Mouse (Mus musculus): Measurements from ENCODE around the gene Brca1. TPM values are rescaled to one million over a fixed set of nuclear protein-coding genes. Genes with fewer than 3 reads are reported as not detected.

Brca1 gene
- polyA plus RNA-seq, 1 experiment from 2014 or later = 27.4 TPM

GRCm38 (mm10) chr11:101465101-101465868, 86.5 kb downstream of the Brca1 start:
- peak; percentile 58 for DNase-seq (ENCODE audit: extremely low spot score, low spot score)
- H3K27ac ChIP-seq = peak overlapping the region; percentile 83
- no peaks in the 10 kb centered on the region for H3K9me3 ChIP-seq
- H3K36me3 ChIP-seq (replicated peaks) = peaks cover 18% of the 10 kb centered on the region
- H3K4me1 ChIP-seq = peaks cover 87% of the 10 kb centered on the region
- WGBS = under 1% methylated on average over 51 of the region's 51 CpGs
- peak overlapping the region; percentile 83 for H3K4me3 ChIP-seq
- H3K27me3 ChIP-seq (ENCODE audit: poor library complexity, severe bottlenecking) = peaks cover 42% of the 10 kb centered on the region

DNA sequence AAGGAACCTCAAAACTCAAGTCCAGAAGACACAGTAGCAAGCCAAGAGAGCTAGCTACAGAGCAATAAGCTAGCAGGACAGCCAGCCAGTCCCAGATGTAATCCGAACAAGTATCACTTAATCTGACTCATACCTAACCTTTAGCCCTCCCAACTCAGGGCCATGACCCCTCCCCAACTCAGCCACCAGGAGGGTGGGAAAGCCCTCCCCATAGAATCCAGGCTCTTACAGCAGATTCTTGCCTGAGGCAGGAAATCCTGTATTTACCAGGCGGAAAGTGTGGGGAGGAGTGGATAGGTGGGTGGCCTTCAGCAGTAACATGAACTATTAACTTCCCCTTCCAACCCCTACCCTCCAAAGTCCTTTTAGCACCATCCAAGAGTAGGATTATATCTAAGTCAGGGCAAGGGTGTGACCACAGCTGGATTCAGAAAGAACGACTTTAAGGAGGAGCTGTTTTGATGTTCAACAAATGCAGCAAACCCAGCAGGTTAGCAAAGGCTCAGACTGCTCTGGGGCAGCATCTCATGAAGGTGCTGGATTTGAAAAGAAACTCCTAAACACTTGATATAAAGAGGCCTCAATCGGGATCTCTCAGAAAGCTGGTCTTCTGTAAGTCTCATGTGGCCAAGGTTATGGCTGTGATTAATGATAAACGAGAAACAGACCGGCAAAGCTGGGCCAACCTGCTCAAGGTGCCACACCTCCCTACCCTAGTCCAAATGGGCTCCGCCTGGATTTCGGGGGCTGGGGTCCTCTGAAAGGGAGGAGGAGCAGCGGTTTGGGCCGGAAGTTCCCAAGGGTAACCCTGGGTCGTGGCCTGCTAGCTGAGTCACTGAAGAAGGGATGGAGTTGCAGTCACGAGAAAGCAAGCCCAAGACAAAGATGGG, 87.3 kb downstream of the Brca1 start, which contains the start of gene Rnd2:
Gene Rnd2, plus strand, starts transcription at position 789 of the 890 bp plus-strand sequence.
- Histone ChIP-seq H3K36me3 (replicated peaks) (peaks cover 26% of the 10 kb centered on the region), H3K27ac (peak within 1 kb of the TSS; percentile 83), H3K4me1 (peaks cover 89% of the 10 kb centered on the region), H3K27me3 (ENCODE audit: poor library complexity, severe bottlenecking) (peaks cover 37% of the 10 kb centered on the region), H3K4me3 (peak within 1 kb of the TSS; percentile 83), H3K9me3 (no peaks in the 10 kb centered on the region)
- DNase-seq (ENCODE audit: extremely low spot score, low spot score) = no peak
- WGBS = 12% methylated on average over 12 of the region's 12 CpGs

DNA sequence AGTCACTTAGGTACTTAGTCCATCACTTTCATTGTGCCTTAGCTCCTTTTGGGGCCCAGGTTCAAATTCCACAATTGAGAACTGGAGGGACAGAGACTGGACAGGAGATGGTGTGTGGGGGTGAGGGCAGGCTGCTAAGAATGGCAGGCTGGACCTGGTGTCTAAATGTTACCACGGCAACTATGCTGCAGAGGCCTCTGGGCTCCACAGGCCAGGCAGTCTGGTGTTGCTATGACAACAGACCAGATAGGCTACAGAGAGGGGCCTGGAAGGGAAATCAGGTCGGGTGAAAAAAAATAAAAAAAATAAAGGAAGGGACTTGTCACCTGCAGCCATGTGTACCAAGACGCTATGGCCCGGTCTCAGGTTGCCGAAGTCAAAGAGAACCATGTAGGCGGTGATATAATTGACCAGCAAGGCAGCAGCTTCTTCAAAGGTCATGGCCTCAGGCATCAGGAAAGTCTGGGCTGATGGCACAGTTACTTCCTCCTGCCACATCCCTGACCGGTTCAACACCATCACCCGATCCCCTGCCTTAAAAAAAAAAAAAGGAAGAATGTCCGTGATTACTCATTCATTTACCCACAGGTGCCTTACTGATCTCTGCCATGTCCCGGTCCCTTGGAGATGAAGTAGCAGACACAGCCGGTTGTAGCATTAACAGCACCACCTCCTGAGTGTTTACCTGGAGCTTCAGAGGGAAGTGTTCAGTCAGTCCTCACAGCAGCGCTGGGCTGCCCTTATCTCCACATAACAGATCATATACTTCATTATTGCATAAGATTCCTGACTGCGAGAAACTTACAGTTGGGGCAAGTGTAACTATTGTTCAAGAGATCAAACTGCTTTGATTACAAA, 88.9 kb downstream of the Brca1 start:
- Histone ChIP-seq H3K4me1 (peaks cover 85% of the 10 kb centered on the region), H3K27ac (peak overlapping the region; percentile 75), H3K4me3 (peak overlapping the region; percentile 26), H3K36me3 (replicated peaks) (peaks cover 42% of the 10 kb centered on the region), H3K27me3 (ENCODE audit: poor library complexity, severe bottlenecking) (peaks cover 29% of the 10 kb centered on the region), H3K9me3 (no peaks in the 10 kb centered on the region)
- WGBS = 46% methylated on average over 13 of the region's 13 CpGs
- DNase-seq (ENCODE audit: extremely low spot score, low spot score) = no peak

DNA sequence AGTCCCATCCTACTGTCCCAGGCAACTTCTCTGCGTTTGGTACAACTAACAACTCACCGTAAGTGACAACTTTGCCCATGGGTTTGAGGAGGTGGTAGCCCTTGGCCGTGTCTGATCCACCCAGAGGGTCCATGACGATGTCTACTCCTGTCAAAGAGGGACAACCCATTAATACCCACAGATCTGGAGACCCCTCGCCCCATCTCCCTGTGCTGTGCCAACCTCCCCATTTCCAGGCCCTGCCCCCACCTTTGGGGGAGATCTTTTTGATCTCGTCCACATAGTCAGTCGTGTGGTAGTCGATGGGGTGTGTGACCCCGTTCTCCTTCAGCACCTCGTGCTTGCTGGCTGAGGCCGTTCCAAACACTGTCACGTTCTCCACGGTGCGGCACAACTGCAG, 89.6 kb downstream of the Brca1 start:
- Histone ChIP-seq H3K36me3 (replicated peaks) (peaks cover 42% of the 10 kb centered on the region), H3K27me3 (ENCODE audit: poor library complexity, severe bottlenecking) (peaks cover 28% of the 10 kb centered on the region), H3K27ac (peak overlapping the region; percentile 75), H3K9me3 (no peaks in the 10 kb centered on the region), H3K4me3 (peak overlapping the region; percentile 26), H3K4me1 (peaks cover 78% of the 10 kb centered on the region)
- DNase-seq (ENCODE audit: extremely low spot score, low spot score) = no peak
- 88% methylated on average over 14 of the region's 14 CpGs for WGBS

- DNase-seq (ENCODE audit: extremely low spot score, low spot score) = no peak
- no peaks in the 10 kb centered on the region for H3K9me3 ChIP-seq
- 87% methylated on average over 15 of the region's 15 CpGs for WGBS
- peaks cover 13% of the 10 kb centered on the region; the same call in 1 of the 2 replicates for H3K27me3 ChIP-seq (ENCODE audit: poor library complexity, severe bottlenecking)
- peaks cover 42% of the 10 kb centered on the region for H3K36me3 ChIP-seq (replicated peaks)
- H3K4me1 ChIP-seq = peaks cover 66% of the 10 kb centered on the region
- H3K27ac ChIP-seq = peak overlapping the region; percentile 60; the same call in 1 of the 2 replicates
- H3K4me3 ChIP-seq = no peak overlapping the region
Measured at GRCm38 (mm10) chr11:101460321-101460720, 91.4 kb downstream of the Brca1 start.

DNA sequence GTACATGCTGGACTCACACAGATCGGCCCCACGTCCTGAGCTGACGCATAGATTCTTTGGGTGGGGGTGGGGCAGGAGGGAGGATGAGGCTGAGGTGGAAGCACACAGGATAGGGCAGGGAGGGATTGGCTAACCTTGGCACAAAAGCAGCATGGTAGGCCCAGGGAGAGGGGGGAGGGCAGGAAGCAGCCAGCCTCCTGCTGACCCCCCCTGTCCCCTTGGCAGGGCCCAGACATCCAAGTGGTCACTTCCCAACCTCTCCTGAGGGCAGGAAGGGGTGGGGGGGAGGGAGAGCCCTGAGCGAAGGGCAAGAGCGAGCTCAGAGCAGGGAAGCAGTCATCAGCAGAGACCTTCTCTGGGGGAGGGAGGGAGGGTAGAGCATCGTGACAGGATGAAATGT, 92.0 kb downstream of the Brca1 start:
- peak overlapping the region; percentile 60; the same call in 1 of the 2 replicates for H3K27ac ChIP-seq
- peaks cover 42% of the 10 kb centered on the region for H3K36me3 ChIP-seq (replicated peaks)
- H3K4me1 ChIP-seq = peaks cover 65% of the 10 kb centered on the region
- no peaks in the 10 kb centered on the region for H3K9me3 ChIP-seq
- WGBS = 40% methylated on average over 6 of the region's 6 CpGs
- peaks cover 7% of the 10 kb centered on the region; the same call in 1 of the 2 replicates for H3K27me3 ChIP-seq (ENCODE audit: poor library complexity, severe bottlenecking)
- DNase-seq (ENCODE audit: extremely low spot score, low spot score) = no peak
- H3K4me3 ChIP-seq = peak overlapping the region; percentile 12; the same call in 1 of the 2 replicates

DNA sequence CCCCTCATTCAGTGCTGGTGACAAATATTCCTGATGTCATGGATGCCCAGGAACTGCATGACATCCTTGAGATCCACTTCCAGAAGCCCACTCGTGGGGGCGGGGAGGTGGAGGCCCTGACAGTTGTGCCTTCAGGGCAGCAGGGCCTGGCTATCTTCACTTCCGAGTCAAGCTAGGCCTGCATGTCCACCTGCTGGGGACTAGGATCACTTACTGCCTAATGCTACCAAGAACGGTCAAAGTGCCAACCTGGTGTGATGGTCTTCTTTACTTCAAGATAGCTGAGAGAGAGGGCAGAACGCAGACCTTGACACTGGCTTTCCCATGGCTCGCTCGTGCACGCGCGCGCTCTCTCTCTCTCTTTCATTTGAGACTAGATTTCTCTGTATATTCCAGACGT, 93.5 kb downstream of the Brca1 start:
- Histone ChIP-seq H3K36me3 (replicated peaks) (peaks cover 42% of the 10 kb centered on the region), H3K27me3 (ENCODE audit: poor library complexity, severe bottlenecking) (no peaks in the 10 kb centered on the region), H3K4me3 (no peak overlapping the region), H3K4me1 (peaks cover 57% of the 10 kb centered on the region), H3K27ac (no peak overlapping the region), H3K9me3 (no peaks in the 10 kb centered on the region)
- no peak for DNase-seq (ENCODE audit: extremely low spot score, low spot score)
- 87% methylated on average over 12 of the region's 12 CpGs for WGBS

DNA sequence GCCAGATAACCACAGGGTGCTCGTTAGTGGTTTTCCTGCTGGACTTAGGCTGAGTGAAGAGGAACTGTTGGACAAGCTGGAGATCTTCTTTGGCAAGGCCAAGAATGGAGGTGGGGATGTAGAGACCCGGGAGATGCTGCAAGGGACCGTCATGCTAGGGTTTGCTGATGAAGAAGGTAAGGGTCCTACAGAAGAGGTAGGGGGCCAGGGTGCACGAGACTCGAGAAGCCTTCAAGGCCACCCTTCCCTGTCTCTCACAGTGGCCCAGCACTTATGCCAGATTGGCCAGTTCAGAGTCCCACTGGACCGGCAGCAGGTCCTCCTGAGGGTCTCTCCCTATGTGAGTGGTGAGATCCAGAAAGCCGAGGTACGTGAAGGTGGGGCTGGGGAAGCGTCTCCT, 94.1 kb downstream of the Brca1 start:
- Histone ChIP-seq H3K27ac (0 out of 2 replicates have a peak overlapping the region, but pooled peaks have one; percentile 12), H3K4me3 (no peak overlapping the region), H3K4me1 (peaks cover 52% of the 10 kb centered on the region), H3K27me3 (ENCODE audit: poor library complexity, severe bottlenecking) (no peaks in the 10 kb centered on the region), H3K9me3 (no peaks in the 10 kb centered on the region), H3K36me3 (replicated peaks) (peaks cover 42% of the 10 kb centered on the region)
- WGBS = 94% methylated on average over 9 of the region's 9 CpGs
- DNase-seq (ENCODE audit: extremely low spot score, low spot score) = no peak

GRCm38 (mm10) chr11:101455627-101456026, 96.1 kb downstream of the Brca1 start:
- Histone ChIP-seq H3K36me3 (replicated peaks) (peaks cover 27% of the 10 kb centered on the region), H3K4me1 (peaks cover 48% of the 10 kb centered on the region), H3K27ac (no peak overlapping the region), H3K27me3 (ENCODE audit: poor library complexity, severe bottlenecking) (no peaks in the 10 kb centered on the region), H3K9me3 (no peaks in the 10 kb centered on the region), H3K4me3 (no peak overlapping the region)
- 93% methylated on average over 7 of the region's 7 CpGs for WGBS
- DNase-seq (ENCODE audit: extremely low spot score, low spot score) = no peak

DNA sequence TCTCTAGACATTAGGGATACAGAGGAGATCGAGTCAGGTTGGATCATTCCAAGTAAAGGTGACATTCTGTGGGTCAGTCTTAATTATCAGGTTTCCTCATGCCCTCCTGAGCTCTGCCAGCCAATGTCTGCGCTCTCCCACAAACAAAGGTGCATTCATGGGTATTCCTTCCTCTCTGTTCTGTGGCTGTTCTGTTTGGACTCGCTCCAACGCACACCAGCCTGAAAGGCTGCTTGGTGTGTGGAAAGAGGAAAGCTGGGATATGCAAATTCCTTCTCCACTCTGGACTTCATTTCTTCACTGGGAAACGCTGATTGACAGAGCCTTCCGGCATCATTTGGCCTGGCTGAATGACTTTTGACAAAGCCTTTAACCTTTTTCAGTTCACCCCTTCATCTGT, 97.1 kb downstream of the Brca1 start:
- WGBS = 45% methylated on average over 6 of the region's 6 CpGs
- no peak overlapping the region for H3K4me3 ChIP-seq
- H3K9me3 ChIP-seq = no peaks in the 10 kb centered on the region
- DNase-seq (ENCODE audit: extremely low spot score, low spot score) = no peak
- H3K36me3 ChIP-seq (replicated peaks) = peaks cover 18% of the 10 kb centered on the region
- H3K27ac ChIP-seq = peak overlapping the region; percentile 3; the same call in 1 of the 2 replicates
- H3K4me1 ChIP-seq = peaks cover 40% of the 10 kb centered on the region
- H3K27me3 ChIP-seq (ENCODE audit: poor library complexity, severe bottlenecking) = no peaks in the 10 kb centered on the region

GRCm38 (mm10) chr11:101452093-101452774, 99.5 kb downstream of the Brca1 start:
- H3K9me3 ChIP-seq = no peaks in the 10 kb centered on the region
- no peaks in the 10 kb centered on the region for H3K36me3 ChIP-seq (replicated peaks)
- H3K4me1 ChIP-seq = peaks cover 32% of the 10 kb centered on the region
- 79% methylated on average over 10 of the region's 10 CpGs for WGBS
- no peak for DNase-seq (ENCODE audit: extremely low spot score, low spot score)
- no peak overlapping the region for H3K4me3 ChIP-seq
- H3K27ac ChIP-seq = no peak overlapping the region
- no peaks in the 10 kb centered on the region for H3K27me3 ChIP-seq (ENCODE audit: poor library complexity, severe bottlenecking)
